Mouse (Mus musculus) c-Kit-negative CD71-positive TER-119-positive erythroid progenitor cells, embryonic 14.5 days (primary cell): ENCODE results near the gene Duox1.

Source experiments
- DNase-seq: peaks from one replicate; pipeline ENCODE4 v3.0.0-alpha.2; 2013; ENCODE audit warnings: low read depth, low spot score

Gene Duox1

DNA sequence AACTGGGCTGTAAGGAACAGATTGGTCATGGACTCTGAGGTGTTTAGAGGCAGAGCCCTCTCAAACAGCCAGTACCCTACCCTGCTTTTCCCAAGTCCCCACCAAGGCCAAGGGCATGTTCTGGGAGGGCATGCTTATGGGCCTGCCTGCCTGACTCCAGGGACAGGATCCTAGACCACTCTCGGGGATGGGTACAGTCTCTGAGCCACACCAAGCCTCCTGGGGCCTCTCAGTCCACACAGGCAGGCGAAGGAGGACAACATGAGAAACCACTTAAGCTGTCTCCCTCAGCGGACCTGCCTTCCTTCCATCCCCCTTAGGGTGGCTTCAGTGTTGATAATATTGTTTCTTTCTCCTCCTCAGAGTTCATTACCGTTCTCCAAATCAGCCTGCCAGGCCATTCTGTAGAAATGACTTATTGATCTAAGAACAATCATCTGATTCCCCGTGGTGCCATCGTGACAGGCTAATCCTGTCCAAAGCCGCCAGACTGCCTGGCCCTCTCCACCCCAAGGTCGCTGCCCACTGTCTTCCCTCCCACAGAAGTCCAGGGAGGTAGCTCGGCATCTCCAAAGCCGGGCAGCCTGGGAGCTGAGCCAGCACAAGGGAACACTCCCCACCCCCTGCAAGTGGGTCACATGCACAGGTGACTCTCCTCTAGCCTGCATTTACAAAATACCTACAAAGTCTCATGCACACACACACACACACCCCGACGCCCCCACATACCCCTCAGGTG, 38.9 kb downstream of the Duox1 start:
- DNase-seq: no peak

GRCm38 (mm10) chr2:122355389-122355788, 39.9 kb downstream of the Duox1 start:
- no peak for DNase-seq

- DNase-seq: no peak
These were observed 40.7 kb downstream of the Duox1 start for GRCm38 (mm10) chr2:122356187-122356586.

GRCm38 (mm10) chr2:122360310-122360709, 44.8 kb downstream of the Duox1 start:
- DNase-seq: no peak

- DNase-seq: no peak
These were observed 45.7 kb downstream of the Duox1 start for GRCm38 (mm10) chr2:122361181-122361580.

GRCm38 (mm10) chr2:122361868-122362621, 46.6 kb downstream of the Duox1 start:
- no peak for DNase-seq

GRCm38 (mm10) chr2:122362622-122363523, 47.4 kb downstream of the Duox1 start:
- DNase-seq: no peak

DNA sequence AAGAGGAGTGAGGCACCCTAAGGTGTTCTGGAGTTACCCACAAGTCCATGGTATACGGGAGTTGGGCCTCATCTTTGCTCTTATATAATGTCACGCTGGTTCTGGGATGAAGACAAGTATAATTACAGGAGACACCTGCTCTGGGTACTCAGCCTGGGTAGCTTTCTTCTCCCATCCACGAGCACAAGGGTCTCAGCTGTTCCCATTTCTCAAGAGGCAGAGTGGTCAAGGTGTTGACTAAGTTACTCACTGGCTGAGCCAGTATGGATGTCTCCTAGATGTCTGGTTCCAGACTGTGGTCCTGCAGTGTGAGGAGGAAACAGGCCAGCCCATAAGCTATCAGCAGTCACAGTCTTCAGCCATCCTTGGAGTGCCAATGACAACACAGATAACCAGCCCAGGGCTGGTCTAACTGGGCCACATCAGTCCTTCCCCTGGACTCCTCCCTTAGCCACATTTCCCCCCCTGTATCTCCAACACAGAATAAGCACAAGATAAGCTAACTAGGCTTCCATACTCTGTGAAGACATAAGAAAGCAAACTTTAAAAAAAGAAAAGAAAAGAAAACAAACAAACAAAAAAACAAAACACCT, 49.0 kb downstream of the Duox1 start:
- DNase-seq: no peak

DNA sequence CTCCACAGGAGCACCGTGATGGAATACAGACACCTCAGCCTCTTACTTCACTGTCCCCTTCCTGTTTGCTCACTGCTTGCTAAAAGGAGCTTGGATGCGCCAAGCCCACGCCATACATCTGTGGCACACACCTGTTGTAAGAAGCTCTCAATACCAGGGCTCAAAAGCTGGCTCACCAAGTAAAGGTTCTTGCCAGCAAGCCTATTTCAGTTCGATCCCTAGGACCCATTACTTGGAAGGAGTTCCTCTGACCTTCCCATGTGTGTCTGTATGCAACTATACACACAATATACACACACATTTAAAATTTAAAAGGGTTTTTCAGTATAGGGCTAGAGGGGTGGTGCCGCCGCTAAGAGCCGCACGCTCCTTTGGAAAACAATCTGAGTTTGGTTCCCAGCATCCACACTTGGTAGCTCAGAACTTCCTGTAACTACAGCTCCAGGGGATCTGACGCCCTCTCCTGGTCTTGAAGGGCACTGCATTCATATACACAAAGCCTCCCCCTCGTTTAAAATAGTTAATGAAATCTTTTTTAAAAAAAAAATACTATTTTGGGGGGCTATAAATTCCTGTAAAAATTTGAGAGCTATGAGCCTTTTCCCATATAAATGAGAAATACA, 49.9 kb downstream of the Duox1 start:
- no peak for DNase-seq

GRCm38 (mm10) chr2:122366039-122366438, 50.6 kb downstream of the Duox1 start:
- DNase-seq: no peak

GRCm38 (mm10) chr2:122366706-122367105, 51.2 kb downstream of the Duox1 start:
- DNase-seq: no peak

- DNase-seq: no peak
These were observed 51.7 kb downstream of the Duox1 start for GRCm38 (mm10) chr2:122367181-122367580.

DNA sequence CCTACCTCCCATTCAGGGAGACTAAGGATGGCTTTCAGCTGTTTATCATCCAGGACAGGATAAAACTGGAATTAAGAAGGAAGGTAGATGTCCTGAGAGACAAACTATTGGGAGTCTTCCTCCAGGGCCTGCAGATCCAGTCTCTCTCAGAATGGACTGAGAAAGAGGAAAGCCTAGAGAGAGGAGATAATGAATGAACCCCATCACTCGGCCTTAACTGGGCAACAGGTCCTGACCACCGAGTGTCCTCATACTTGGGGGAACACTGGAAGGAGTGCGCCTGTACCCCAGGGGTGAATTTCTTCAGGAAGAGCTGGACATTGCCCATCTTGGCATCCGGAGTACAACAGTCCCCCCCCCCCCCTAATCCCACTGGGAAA, 52.2 kb downstream of the Duox1 start:
- no peak for DNase-seq

DNA sequence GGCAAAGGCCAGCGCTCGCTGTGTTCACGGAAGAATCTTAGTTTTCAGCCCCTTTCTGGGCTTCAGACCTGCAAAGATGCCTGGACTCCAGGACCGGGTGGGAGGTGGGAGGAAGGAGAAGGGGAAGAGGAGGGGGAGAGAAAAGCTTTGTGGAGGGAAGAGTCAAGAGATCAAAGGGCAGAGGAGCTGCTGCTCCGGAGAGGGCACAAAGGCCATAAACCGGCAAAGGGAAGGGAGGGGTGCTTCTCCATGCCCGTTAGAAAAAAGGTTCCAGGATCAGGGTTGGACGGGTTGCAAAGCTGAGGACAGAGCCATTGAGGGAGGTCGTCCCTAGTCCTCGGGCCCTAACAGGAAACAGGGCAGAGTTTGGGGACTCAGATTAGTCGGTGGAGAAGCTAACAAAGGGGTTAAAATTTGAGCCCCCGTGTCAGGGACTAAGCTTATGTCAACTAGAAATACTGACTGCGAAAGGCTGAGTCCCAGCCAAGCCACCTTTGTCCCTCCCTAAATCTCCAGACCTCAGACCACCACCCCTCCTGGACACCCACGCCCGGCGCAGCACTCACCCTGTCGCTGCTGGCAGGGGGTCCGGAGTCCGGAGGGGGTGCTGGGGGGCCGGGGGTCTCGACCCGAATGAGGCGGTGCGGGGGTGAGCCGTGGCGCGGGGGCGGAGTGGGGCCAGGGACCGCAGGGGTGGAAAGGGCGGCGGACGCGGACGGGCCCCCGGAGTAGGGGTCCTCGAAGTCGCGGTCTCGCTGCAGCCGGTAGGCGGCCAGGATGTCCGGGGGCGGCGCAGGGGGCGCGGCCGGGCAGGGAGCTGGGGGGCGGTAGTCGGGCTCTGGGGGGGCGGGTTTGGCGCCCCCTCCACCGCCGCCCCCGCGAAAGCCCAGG, 52.9 kb downstream of the Duox1 start:
- no peak for DNase-seq

- peak; percentile 81 for DNase-seq
These were observed 53.7 kb downstream of the Duox1 start, which contains the start of gene Shf for GRCm38 (mm10) chr2:122368995-122369739. Shf (minus strand) TSS chr2:122369162.

DNA sequence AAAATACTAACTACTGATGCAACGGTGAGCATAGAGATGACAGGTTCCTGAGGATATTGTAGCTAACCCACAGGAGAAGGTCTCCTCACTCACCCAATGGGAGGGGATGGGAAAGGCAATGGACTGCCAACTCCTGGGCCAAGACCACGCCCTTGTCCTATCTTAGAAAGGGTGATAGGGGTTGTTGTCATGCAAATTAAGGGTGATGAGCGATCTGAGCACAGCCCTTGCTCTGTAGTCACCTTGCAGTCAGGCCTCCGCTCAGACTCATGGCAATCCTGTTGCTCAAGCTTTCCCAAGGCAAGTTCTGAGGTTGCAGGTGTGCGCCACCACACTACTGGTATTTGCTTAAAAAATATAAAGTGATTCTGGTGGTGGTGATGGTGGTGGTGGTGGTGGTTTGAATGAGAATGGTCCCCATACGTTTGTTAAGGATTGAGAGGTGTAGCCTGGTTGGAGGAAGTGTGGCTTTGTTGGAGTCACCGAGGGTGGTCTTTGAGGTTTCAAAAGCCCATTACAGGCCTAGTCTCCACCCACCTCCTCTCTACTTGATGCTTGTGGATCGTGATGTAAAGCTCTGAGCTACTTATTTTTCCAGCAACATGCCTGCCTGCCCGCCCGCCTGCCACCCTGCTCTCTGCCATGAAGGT, 54.8 kb downstream of the Duox1 start:
- no peak for DNase-seq

GRCm38 (mm10) chr2:122372067-122372466, 56.6 kb downstream of the Duox1 start:
- no peak for DNase-seq

DNA sequence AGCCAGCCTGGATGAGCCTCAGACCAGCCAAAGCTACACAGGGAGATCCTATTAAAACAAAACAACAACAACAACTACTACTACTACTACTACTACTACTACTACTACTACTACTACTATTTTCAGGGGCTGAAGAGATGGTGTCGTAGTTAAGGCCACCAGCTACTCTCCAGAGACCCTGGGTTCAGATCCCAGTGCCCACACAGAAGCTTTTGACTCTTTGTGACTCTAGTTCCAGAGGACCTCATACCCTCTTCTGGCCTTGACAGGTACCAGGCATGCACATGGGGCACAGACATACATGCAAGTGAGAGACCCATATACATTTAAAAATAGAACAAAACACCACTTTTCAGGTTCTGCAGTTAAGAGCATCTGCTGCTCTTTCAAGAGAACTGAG, 57.1 kb downstream of the Duox1 start:
- no peak for DNase-seq

DNA sequence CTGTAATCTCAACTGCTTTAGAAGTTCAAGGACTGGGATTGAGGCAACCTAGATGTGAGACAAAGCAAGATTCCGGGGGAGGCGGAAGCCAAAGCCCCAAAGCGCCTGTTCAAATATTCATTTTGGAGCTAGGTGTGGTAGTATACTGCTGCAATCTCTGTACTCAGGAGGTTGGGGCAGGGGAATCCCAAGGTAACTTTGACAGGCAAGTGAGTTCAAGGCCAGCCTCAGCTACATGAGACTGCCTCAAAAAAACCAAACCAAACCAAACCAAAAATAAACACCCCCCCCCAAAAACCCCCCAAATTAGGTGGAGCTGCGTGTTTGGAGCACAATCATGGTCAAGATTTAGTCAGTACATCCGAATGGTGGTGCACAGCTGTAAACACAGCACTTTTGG, 58.5 kb downstream of the Duox1 start:
- no peak for DNase-seq
